Mouse (Mus musculus) spleen, adult 18-20 months (tissue): ENCODE results near the gene Nol6.

Source experiments
- DNase-seq, 2 experiments: peaks; one replicate each; pipeline ENCODE4 v3.0.0; 2022; ENCODE audit warnings: mixed read lengths in 2 of 2

Gene Nol6

GRCm38 (mm10) chr4:41124180-41124951, at the start of gene Nol6:
TSS of gene Nol6 (minus strand) at chr4:41124455.
- peak; percentile 89 to 91 for DNase-seq

GRCm38 (mm10) chr4:41170970-41171369, 46.7 kb upstream of the Nol6 start:
- DNase-seq = no peak

- DNase-seq = peak; percentile 11 to 67
Observed at GRCm38 (mm10) chr4:41165693-41166475, 41.6 kb upstream of the Nol6 start.

GRCm38 (mm10) chr4:41164974-41165373, 40.7 kb upstream of the Nol6 start:
- DNase-seq = no peak

GRCm38 (mm10) chr4:41161232-41161631, 37.0 kb upstream of the Nol6 start:
- no peak for DNase-seq

GRCm38 (mm10) chr4:41158251-41158650, 34.0 kb upstream of the Nol6 start:
- DNase-seq = no peak

- DNase-seq = no peak
Observed at GRCm38 (mm10) chr4:41156961-41157360, 32.7 kb upstream of the Nol6 start.

GRCm38 (mm10) chr4:41153146-41153545, 28.9 kb upstream of the Nol6 start:
- no peak for DNase-seq

GRCm38 (mm10) chr4:41151186-41151585, 26.9 kb upstream of the Nol6 start:
- no peak for DNase-seq

- DNase-seq = no peak
Observed at GRCm38 (mm10) chr4:41149891-41150290, 25.6 kb upstream of the Nol6 start.

GRCm38 (mm10) chr4:41142601-41143000, 18.3 kb upstream of the Nol6 start:
- no peak for DNase-seq

- DNase-seq = no peak
Observed at GRCm38 (mm10) chr4:41140174-41140875, 16.1 kb upstream of the Nol6 start.

- no peak for DNase-seq
Observed at GRCm38 (mm10) chr4:41136811-41137210, 12.6 kb upstream of the Nol6 start.

- DNase-seq = peak in 1 of 2 experiments; percentile 22
Observed at GRCm38 (mm10) chr4:41136454-41136805, 12.2 kb upstream of the Nol6 start.

- peak in 1 of 2 experiments; percentile 64 for DNase-seq
Observed at GRCm38 (mm10) chr4:41135711-41136453, 11.6 kb upstream of the Nol6 start, which contains the start of gene Ube2r2. TSS of gene Ube2r2 (plus strand) at chr4:41135743.

GRCm38 (mm10) chr4:41134935-41135710, 10.9 kb upstream of the Nol6 start:
- DNase-seq = peak; percentile 54 to 75

GRCm38 (mm10) chr4:41133529-41134291, 9.5 kb upstream of the Nol6 start:
- no peak for DNase-seq

- no peak for DNase-seq
Observed at GRCm38 (mm10) chr4:41132471-41132870, 8.2 kb upstream of the Nol6 start.

- no peak for DNase-seq
Observed at GRCm38 (mm10) chr4:41129836-41130235, 5.6 kb upstream of the Nol6 start.

- peak in 1 of 2 experiments; percentile 40 for DNase-seq
Observed at GRCm38 (mm10) chr4:41129406-41129805, 5.2 kb upstream of the Nol6 start.

- DNase-seq = peak; percentile 33 to 63
Observed at GRCm38 (mm10) chr4:41118706-41119292, 5.5 kb downstream of the Nol6 start.
